Mouse (Mus musculus): ENCODE results near the gene Fance.
"Not testable (repeated sequence)": the region's sequence is repeated elsewhere in the genome, so short reads cannot be mapped to it uniquely, and the experiment has no call there.

Gene Fance

GRCm38 (mm10) chr17:28327673-28328325 lies 14.5 kb downstream of the Fance start:
- DNase-seq = peak; percentile 64 to 84

GRCm38 (mm10) chr17:28328366-28328928 lies 15.1 kb downstream of the Fance start, which contains the start of gene Rpl10a:
TSS of gene Rpl10a (plus strand) at chr17:28328471.
- peak; percentile 97 to 99 for DNase-seq

GRCm38 (mm10) chr17:28328946-28329345 lies 15.6 kb downstream of the Fance start:
- DNase-seq = peak in 1 of 2 experiments; percentile 71

GRCm38 (mm10) chr17:28329503-28330231 lies 16.3 kb downstream of the Fance start:
- DNase-seq = peak in 1 of 2 experiments; percentile 43

GRCm38 (mm10) chr17:28330232-28330546 lies 16.9 kb downstream of the Fance start:
- no peak for DNase-seq

- not testable (repeated sequence) for DNase-seq
These were observed 17.3 kb downstream of the Fance start for GRCm38 (mm10) chr17:28330590-28330989.

GRCm38 (mm10) chr17:28331241-28332112 lies 18.2 kb downstream of the Fance start:
- DNase-seq = peak in 1 of 2 experiments; percentile 35

GRCm38 (mm10) chr17:28332113-28332914 lies 19.0 kb downstream of the Fance start:
- DNase-seq = peak in 1 of 2 experiments; percentile 58

GRCm38 (mm10) chr17:28332915-28333546 lies 19.7 kb downstream of the Fance start:
- DNase-seq = peak in 1 of 2 experiments; percentile 51

GRCm38 (mm10) chr17:28335267-28335666 lies 21.9 kb downstream of the Fance start:
- DNase-seq = no peak

- no peak for DNase-seq
These were observed 24.2 kb downstream of the Fance start for GRCm38 (mm10) chr17:28337547-28337946.

GRCm38 (mm10) chr17:28340578-28340977 lies 27.3 kb downstream of the Fance start:
- DNase-seq = peak in 1 of 2 experiments; percentile 46

GRCm38 (mm10) chr17:28341091-28341490 lies 27.8 kb downstream of the Fance start:
- peak; percentile 96 to 97 for DNase-seq

GRCm38 (mm10) chr17:28344050-28344607 lies 30.8 kb downstream of the Fance start:
- DNase-seq = peak; percentile 45 to 55

GRCm38 (mm10) chr17:28344670-28345069 lies 31.4 kb downstream of the Fance start:
- DNase-seq = no peak

- peak in 1 of 2 experiments; percentile 43 for DNase-seq
These were observed 32.0 kb downstream of the Fance start for GRCm38 (mm10) chr17:28345271-28345721.

- peak in 1 of 2 experiments; percentile 47 for DNase-seq
These were observed 32.6 kb downstream of the Fance start for GRCm38 (mm10) chr17:28345882-28346281.

- no peak for DNase-seq
These were observed 34.0 kb downstream of the Fance start for GRCm38 (mm10) chr17:28347327-28347726.

- DNase-seq = no peak
These were observed 34.9 kb downstream of the Fance start for GRCm38 (mm10) chr17:28348211-28348610.

- DNase-seq = peak in 1 of 2 experiments; percentile 58
These were observed 36.1 kb downstream of the Fance start for GRCm38 (mm10) chr17:28349264-28349880.
